Mouse (Mus musculus): ENCODE data around the gene Rpl10.

Gene Rpl10

DNA sequence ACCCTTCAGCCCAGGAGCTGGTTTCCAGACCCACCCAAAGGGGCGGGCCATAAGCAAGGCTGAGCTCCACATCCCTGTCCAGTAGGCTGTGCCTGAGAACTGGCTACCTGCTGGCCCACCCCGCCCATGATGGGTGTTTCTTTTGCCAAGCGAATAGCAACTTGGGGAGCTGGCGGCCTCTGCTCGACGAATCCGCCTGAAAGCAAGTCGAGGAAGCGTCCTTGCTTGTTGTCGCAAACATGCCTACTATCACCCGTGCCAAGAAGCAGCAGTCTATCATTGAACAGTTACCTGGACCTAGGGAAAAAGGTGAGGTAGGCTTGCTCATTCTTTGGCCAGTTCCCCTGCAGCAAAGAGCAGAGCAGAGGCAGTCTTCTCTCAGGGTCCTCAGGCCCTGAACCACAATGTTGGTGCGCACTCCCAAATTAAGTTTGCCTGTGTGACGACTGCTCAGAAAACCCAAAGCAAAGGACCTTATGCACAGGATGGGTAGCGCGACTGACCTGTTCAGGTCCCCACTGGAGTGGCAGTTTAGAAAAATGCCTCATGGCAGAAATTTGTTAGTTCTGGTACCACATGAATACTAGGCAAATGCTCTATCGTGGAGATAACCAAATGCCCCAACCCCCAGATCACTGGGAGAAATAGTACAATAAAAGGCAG, 11.3 kb downstream of the Rpl10 start, which contains the start of the genes Taz and Dnase1l1:
Gene Taz, plus strand, starts transcription at position 181 of the 663 bp plus-strand sequence.
Gene Dnase1l1, minus strand, starts transcription at position 606 of the 663 bp plus-strand sequence.
- DNase-seq = peak; percentile 95

DNA sequence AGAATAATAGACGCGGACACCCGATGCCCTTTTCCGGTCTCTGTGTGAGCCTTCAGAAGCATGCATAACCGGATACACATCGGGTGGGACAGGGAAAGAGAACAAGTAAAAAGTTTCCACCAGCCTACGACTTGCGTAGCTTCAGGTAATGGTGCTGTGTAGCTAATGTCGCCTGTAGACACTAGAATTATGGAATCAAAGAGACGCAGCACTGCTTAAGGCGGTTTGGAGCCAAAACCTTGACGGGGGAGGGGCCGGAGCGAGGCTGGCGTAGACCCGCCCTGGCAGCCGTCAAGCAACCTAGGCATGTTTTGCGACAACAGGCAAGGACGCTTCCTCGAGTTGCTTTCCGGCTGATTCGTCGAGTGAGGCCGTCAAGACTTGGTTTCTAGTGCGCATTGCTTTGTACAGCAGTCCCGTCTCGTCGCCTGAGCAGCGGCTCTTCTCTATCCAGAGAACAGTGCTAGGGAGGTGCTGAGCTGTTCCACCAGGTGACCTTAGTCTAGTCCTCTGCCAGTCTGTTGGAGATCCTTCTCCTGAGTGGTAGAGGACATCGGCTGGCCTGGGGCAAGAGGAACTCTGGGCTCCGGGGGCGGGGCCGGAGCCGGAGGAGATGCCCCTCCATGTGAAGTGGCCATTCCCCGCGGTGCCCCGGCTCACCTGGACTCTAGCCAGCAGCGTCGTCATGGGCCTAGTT, 11.9 kb downstream of the Rpl10 start:
- DNase-seq = peak; percentile 88

DNA sequence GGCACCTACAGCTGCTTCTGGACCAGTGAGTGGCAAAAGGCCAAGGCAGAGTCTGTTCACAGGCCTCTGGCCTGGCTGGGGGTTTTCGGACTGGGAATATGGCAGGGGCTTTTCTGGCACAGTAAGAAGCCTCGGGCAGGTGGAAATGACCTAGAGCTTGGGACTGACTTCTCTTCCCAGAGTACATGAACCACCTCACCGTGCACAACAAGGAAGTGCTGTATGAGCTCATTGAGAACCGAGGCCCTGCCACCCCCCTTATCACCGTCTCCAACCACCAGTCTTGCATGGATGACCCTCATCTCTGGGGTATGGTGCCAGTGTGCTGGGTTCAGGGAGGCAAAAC, 12.5 kb downstream of the Rpl10 start:
- no peak for DNase-seq

DNA sequence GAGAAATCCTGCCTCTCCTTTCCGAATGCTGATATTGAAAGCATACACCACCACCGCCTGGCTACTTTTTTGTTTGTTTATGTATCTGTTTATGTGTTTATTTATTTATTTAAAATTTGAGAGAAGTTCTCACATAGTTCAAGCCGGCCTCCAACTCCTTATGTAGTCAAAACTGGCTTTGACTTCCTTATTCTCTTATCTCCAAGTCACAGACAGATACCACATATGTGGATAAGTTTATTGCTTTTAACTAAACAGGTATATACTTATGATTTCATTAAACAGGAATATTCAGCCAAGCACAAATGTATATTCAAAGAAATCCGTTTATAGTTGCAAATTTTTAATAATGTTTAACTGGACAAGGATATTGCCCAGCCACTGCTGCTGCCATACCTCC, 22.8 kb downstream of the Rpl10 start:
- no peak for DNase-seq

DNA sequence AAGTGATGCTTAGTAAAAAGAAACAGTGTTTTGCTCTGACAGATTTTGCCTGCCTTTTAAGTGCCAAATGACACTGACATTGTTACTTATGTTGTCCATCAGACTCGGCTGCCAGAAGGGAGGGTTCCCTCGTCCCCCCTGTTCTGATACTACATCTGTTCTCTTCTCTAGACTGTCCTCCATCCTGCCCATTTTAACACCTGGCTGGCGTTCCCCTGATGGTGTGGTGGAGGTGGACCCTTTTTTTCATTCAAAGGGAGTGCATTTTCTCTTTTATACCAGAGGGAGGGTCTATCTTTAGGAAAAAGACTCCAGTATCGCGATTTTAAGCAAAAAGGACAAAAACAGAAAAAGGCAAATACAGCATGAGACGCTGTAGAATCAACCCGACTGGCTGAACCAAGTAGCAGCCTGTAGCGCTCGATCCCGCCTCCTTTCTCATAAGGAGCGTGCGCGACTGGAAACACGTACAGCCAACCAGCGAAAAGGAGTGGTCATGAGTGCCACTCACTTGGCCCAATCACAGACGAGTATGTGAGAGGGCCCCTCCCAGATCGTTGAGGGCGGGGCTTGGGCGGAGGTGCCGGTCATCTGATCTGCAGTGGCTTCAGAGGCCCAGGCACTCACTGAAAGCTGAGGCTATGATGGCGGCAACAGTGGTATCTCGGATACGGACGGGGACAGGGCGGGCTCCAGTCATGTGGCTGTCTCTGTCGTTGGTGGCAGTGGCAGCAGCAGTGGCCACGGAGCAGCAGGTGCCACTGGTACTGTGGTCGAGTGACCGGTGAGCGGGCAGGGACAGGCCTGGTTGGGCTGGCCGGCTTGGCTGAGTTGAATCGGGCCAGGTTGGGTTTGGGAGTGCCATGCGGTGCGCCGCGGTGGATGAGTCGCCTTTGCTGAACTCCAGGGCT, 26.2 kb downstream of the Rpl10 start, which contains the start of gene Atp6ap1:
Gene Atp6ap1, plus strand, starts transcription at position 560 of the 911 bp plus-strand sequence.
- peak; percentile 95 for DNase-seq

DNA sequence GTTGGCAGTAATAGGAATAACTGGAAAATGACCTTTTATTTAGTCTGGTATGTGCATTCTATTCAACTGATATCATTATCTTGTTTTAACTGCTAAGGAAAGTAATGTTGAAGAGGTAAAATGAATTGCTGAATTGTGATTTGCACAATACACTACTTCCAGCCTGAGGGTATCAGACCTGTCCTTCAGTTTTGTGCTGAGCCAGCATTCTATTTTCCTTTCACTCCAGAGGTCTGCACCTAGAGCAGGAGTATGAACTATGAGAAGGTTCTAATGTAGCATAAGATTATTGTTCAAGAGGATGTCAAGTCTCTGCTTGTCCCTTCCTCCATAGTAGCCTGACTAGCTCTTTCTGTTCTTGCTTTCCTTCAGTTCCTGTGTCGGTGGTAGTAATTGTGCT, 27.7 kb downstream of the Rpl10 start:
- no peak for DNase-seq

DNA sequence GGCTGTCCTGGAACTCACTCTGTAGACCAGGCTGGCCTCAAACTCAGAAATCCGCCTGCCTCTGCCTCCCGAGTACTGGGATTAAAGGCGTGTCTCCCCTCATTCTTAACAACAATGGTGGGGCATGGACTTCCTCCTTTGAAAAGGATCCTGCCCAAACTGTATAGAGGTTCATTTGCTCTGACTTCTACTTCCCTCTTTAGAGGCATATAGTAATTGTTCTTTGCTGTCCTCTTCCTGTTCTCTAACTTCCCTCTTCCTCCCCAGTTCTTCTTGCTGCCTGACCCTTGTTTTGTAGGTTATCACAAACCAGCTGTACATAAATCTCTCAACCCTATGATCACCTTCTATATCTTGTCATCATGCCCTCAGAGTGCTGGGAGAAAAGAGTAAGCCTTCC, 29.1 kb downstream of the Rpl10 start:
- no peak for DNase-seq

DNA sequence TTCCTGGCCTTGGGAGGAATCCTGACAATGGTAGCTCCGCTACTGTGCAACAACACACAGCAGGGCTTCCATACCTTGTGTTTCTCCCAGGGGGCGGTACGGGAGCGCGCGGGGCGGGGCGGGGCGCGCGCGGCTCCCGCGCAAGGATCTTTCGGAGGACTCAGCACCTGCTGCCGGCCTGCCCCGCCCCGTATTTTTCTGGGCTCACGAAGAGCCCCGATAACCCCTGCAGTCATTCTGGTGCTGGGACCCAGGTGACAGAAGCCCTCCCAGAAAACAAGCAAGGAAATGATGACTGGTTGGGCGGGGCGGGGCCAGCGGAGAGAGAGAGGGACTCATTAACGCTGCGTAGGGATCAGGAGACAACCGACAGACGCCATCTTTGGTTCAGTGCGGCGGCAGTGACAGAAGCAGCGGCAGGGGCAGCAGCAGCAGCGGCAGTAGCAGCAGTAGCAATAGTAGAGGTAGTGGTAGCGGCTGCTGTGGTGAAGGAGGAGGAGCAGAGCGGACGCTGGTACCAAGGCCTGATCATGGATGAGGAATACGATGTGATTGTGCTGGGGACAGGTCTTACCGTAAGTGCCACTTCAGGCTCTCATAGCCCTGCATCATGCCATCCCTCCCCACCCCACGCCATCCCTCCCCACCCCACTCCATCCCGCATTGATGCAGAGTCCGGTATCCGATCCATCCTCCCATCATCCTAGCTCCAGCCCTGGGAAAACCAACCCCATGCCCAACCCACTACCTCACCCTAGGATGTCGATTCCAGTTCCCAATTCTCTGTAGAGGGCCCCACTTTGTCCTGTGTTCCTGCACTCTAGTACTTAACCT, 34.5 kb downstream of the Rpl10 start, which contains the start of gene Gdi1:
Gene Gdi1, plus strand, starts transcription at position 132 of the 834 bp plus-strand sequence.
- peak; percentile 68 for DNase-seq

DNA sequence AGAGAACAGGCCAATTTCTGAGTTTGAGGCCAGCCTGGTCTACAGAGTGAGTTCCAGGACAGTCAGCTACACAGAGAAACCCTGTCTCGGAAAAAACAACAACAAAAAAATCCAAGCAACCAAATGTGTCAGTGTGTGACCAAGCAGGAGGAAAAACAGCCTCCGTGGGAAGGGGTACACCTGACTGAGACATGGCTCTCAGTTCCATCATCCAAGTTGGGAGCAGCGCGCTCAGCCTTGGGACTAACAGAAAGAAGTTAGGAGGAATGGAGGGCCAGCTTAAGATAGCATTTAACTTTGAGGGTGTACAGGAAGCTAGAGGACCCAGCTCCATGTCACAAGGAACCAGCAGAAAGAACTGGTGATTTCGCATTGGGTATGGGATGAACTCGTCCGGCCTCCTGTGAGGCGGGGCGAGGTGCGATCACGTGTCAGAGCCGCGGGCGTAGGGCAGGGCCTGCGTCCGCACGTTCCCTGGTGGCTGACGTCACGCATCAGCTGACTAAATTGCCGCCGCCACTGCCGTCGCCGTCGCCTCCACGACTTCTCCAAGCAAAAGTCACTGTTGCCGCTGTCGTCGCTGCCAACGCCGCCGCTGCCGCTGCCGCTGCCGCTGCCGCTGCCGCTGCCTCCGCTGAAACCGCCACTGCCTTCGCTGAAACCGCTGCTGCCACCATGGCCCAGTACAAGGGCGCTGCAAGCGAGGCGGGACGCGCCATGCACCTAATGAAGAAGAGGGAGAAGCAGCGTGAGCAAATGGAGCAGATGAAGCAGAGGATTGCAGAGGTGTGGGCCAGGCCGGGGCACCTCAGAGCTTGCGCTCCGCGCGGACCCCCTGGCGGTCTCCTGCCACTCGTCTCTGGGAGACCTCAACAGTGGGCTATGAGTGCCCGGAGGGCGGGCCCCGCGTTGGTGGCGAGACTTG, 42.2 kb downstream of the Rpl10 start, which contains the start of gene Fam50a:
Gene Fam50a, plus strand, starts transcription at position 494 of the 925 bp plus-strand sequence.
- peak; percentile 85 for DNase-seq

Data from kidney, adult 11 months (tissue).